In genomic region chr2:140024937-140025336, GRCm38 (mm10) we compare ENCODE assay signal across 20 mouse cellular contexts. TPM values are rescaled to one million over a fixed set of nuclear protein-coding genes. Genes with fewer than 3 reads are reported as not detected.
DNase-seq lines count a peak whose midpoint lies in the region; ATAC-seq and TF ChIP-seq lines count a peak whose summit lies in the region.
"Had no signal": no experiment of that assay in that cellular context is flagged by ENCODE, and none has a peak within 500 bp of the region (broad histone marks: within the 10 kb centered on the region; RNA-seq: fewer than 3 reads in every experiment).

No protein-coding gene starts in this region.

- WGBS in kidney, postnatal 0 days = 47% methylated on average over 4 of the region's 4 CpGs
- WGBS in stomach, embryonic 14.5 days = 42% methylated on average over 4 of the region's 4 CpGs
- WGBS in stomach, postnatal 0 days = 33% methylated on average over 4 of the region's 4 CpGs
- WGBS in lung, postnatal 0 days = 45% methylated on average over 4 of the region's 4 CpGs

- H3K4me3 ChIP-seq in kidney, postnatal 0 days (replicated peaks; ENCODE audit: low read depth, low read length) = no peak overlapping the region
- H3K4me3 ChIP-seq in stomach, embryonic 14.5 days (ENCODE audit: low read depth, low read length) = no peak overlapping the region
- no peak overlapping the region for H3K4me3 ChIP-seq in stomach, postnatal 0 days (ENCODE audit: low read depth, low read length)
- H3K4me3 ChIP-seq in lung, postnatal 0 days (ENCODE audit: low read depth, low read length) = no peak overlapping the region
- H3K4me3 ChIP-seq: erythroblast, embryonic 14.5 days; forebrain, embryonic 15.5 days; layer of hippocampus, adult 2 months; left cerebral cortex, adult 2 months; limb, embryonic 13.5 days; midbrain, embryonic 12.5 days had no signal

- no peak overlapping the region for H3K27ac ChIP-seq in kidney, postnatal 0 days
- H3K27ac ChIP-seq in stomach, embryonic 14.5 days (ENCODE audit: low read length) = no peak overlapping the region
- H3K27ac ChIP-seq in stomach, postnatal 0 days (replicated peaks) = no peak overlapping the region
- H3K27ac ChIP-seq in lung, postnatal 0 days (ENCODE audit: low read length) = no peak overlapping the region
- H3K27ac ChIP-seq: forebrain, embryonic 15.5 days; hindbrain, postnatal 0 days; layer of hippocampus, adult 2 months; left cerebral cortex, adult 2 months; limb, embryonic 13.5 days; macrophage; midbrain, embryonic 12.5 days had no signal

- H3K9me3 ChIP-seq in kidney, postnatal 0 days (replicated peaks; ENCODE audit: low read length) = no peaks in the 10 kb centered on the region
- H3K9me3 ChIP-seq in stomach, embryonic 14.5 days (ENCODE audit: control insufficient read depth, low read depth, low read length) = no peaks in the 10 kb centered on the region
- no peaks in the 10 kb centered on the region for H3K9me3 ChIP-seq in stomach, postnatal 0 days (ENCODE audit: control insufficient read depth, low read length)
- H3K9me3 ChIP-seq in lung, postnatal 0 days (ENCODE audit: low read length) = no peaks in the 10 kb centered on the region
- H3K9me3 ChIP-seq: forebrain, embryonic 15.5 days; limb, embryonic 13.5 days; midbrain, embryonic 12.5 days had no signal

- no peaks in the 10 kb centered on the region for H3K4me1 ChIP-seq in kidney, postnatal 0 days (replicated peaks; ENCODE audit: insufficient read depth, low read length)
- no peaks in the 10 kb centered on the region for H3K4me1 ChIP-seq in stomach, embryonic 14.5 days (ENCODE audit: control insufficient read depth, insufficient read depth, low read length)
- no peaks in the 10 kb centered on the region for H3K4me1 ChIP-seq in stomach, postnatal 0 days (replicated peaks; ENCODE audit: control insufficient read depth, insufficient read depth)
- H3K4me1 ChIP-seq in lung, postnatal 0 days (ENCODE audit: insufficient read depth, low read depth, low read length) = no peaks in the 10 kb centered on the region
- H3K4me1 ChIP-seq: forebrain, embryonic 15.5 days; limb, embryonic 13.5 days; midbrain, embryonic 12.5 days had no signal

- H3K27me3 ChIP-seq in kidney, postnatal 0 days (ENCODE audit: insufficient read depth, low read length) = no peaks in the 10 kb centered on the region
- no peaks in the 10 kb centered on the region for H3K27me3 ChIP-seq in stomach, embryonic 14.5 days (ENCODE audit: control insufficient read depth, insufficient read depth, low read length)
- H3K27me3 ChIP-seq in stomach, postnatal 0 days (ENCODE audit: control insufficient read depth, insufficient read depth, low read length) = no peaks in the 10 kb centered on the region
- H3K27me3 ChIP-seq in lung, postnatal 0 days (replicated peaks; ENCODE audit: insufficient read depth, low read length) = no peaks in the 10 kb centered on the region
- H3K27me3 ChIP-seq: forebrain, embryonic 15.5 days; limb, embryonic 13.5 days; midbrain, embryonic 12.5 days had no signal

- TF ChIP-seq EP300 in stomach, postnatal 0 days (optimal IDR thresholded peaks at IDR 0.05) = no peak
- TF ChIP-seq EP300 in lung, postnatal 0 days (IDR thresholded peaks at IDR 0.05) = no peak

- H3K4me2 ChIP-seq in kidney, postnatal 0 days (ENCODE audit: low read length) = no peak overlapping the region
- H3K4me2 ChIP-seq in stomach, embryonic 14.5 days (replicated peaks; ENCODE audit: low read depth, low read length) = no peak overlapping the region
- H3K4me2 ChIP-seq in stomach, postnatal 0 days (replicated peaks; ENCODE audit: low read depth) = no peak overlapping the region
- H3K4me2 ChIP-seq in lung, postnatal 0 days (replicated peaks; ENCODE audit: low read depth, low read length) = no peak overlapping the region
- H3K4me2 ChIP-seq: forebrain, embryonic 15.5 days; limb, embryonic 13.5 days; midbrain, embryonic 12.5 days had no signal

- H3K36me3 ChIP-seq in kidney, postnatal 0 days (ENCODE audit: insufficient read depth, low read length) = peaks cover 11% of the 10 kb centered on the region
- H3K36me3 ChIP-seq in stomach, embryonic 14.5 days (ENCODE audit: control insufficient read depth, insufficient read depth, low read length) = no peaks in the 10 kb centered on the region
- no peaks in the 10 kb centered on the region; the same call in 1 of the 2 replicates for H3K36me3 ChIP-seq in stomach, postnatal 0 days (ENCODE audit: control insufficient read depth, insufficient read depth, low read length)
- H3K36me3 ChIP-seq in lung, postnatal 0 days (ENCODE audit: insufficient read depth, low read length) = no peaks in the 10 kb centered on the region

- ATAC-seq in kidney, postnatal 0 days (replicated peaks; ENCODE audit: low FRiP score, low read depth) = no peak
- ATAC-seq in stomach, embryonic 14.5 days (ENCODE audit: insufficient number of reproducible peaks, insufficient read depth, low FRiP score, low read depth) = peak; percentile 33; the same call in 1 of the 2 replicates
- no peak for ATAC-seq in stomach, postnatal 0 days (ENCODE audit: low FRiP score, low TSS enrichment)
- ATAC-seq in lung, postnatal 0 days = peak; percentile 35; the same call in 1 of the 2 replicates
- ATAC-seq: forebrain, embryonic 15.5 days; hindbrain, postnatal 0 days had no signal

- H3K9ac ChIP-seq in kidney, postnatal 0 days (ENCODE audit: low read depth, low read length) = no peak overlapping the region
- H3K9ac ChIP-seq in stomach, embryonic 14.5 days (replicated peaks; ENCODE audit: low read depth, low read length) = no peak overlapping the region
- no peak overlapping the region for H3K9ac ChIP-seq in stomach, postnatal 0 days (ENCODE audit: low read length)
- H3K9ac ChIP-seq in lung, postnatal 0 days (replicated peaks; ENCODE audit: low read depth) = no peak overlapping the region
- H3K9ac ChIP-seq: forebrain, embryonic 15.5 days; limb, embryonic 13.5 days; midbrain, embryonic 12.5 days had no signal

- no peak for TF ChIP-seq CTCF in kidney, postnatal 0 days (IDR thresholded peaks at IDR 0.05; ENCODE audit: low read depth)
- TF ChIP-seq CTCF in stomach, postnatal 0 days (IDR thresholded peaks at IDR 0.05; ENCODE audit: low read depth) = no peak
- TF ChIP-seq CTCF in lung, postnatal 0 days (IDR thresholded peaks at IDR 0.05) = no peak

- peak; percentile 72 for DNase-seq in kidney, postnatal 0 days (ENCODE audit: low spot score)
- no peak for DNase-seq in kidney, adult 11 months
- DNase-seq in stomach, postnatal 0 days (ENCODE audit: low spot score) = no peak
- DNase-seq in lung, postnatal 0 days (ENCODE audit: low spot score) = peak; percentile 33
- no peak for DNase-seq in left cerebral cortex, adult 18-20 months (ENCODE audit: low spot score in 2 of 2)
- no peak for DNase-seq in ovary, adult 18-20 months (ENCODE audit: low spot score)
- DNase-seq: adrenal gland, postnatal 36 days; cerebellum, adult 2 months; heart, adult 11 months; kidney, adult 9 months; thymus, postnatal 36 days had no signal

RNA-seq across cellular contexts. Expression of gene Tasp1, which starts 41.7 kb away (rescaled TPM):
- 19.1 and 19.8 TPM in 2 replicates for polyA plus RNA-seq in kidney, postnatal 0 days (2015; fragmentation: Nextera tagmentation; extraction: Ambion mirVana)
- 23.4 and 24.6 TPM in 2 replicates for polyA plus RNA-seq in stomach, embryonic 14.5 days (2014; fragmentation: Nextera tagmentation; extraction: Ambion mirVana)
- polyA plus RNA-seq in stomach, postnatal 0 days (2015; fragmentation: Nextera tagmentation; extraction: Ambion mirVana) = 13.8 and 14.7 TPM in 2 replicates
- polyA plus RNA-seq in lung, postnatal 0 days (2015; fragmentation: Nextera tagmentation; extraction: Ambion mirVana) = 13.1 and 13.3 TPM in 2 replicates
- total RNA-seq in left cerebral cortex, adult 18-20 months (2021) = 10 to 100 TPM; 36.2 to 37.1 TPM

Comparison
In these comparisons a context has a peak if more than half of its experiments do, and no peak if none do; other contexts are left out.
1. ATAC-seq: peak in stomach, embryonic 14.5 days (single experiment) and lung, postnatal 0 days (single experiment); none in kidney, postnatal 0 days (single experiment) and stomach, postnatal 0 days (single experiment).
2. DNase-seq: peak in kidney, postnatal 0 days (single experiment) and lung, postnatal 0 days (single experiment); none in kidney, adult 11 months (single experiment), stomach, postnatal 0 days (single experiment), left cerebral cortex, adult 18-20 months (0 of 2) and ovary, adult 18-20 months (single experiment).